14 mouse cellular contexts compared by ENCODE assay signal in the genomic region with DNA sequence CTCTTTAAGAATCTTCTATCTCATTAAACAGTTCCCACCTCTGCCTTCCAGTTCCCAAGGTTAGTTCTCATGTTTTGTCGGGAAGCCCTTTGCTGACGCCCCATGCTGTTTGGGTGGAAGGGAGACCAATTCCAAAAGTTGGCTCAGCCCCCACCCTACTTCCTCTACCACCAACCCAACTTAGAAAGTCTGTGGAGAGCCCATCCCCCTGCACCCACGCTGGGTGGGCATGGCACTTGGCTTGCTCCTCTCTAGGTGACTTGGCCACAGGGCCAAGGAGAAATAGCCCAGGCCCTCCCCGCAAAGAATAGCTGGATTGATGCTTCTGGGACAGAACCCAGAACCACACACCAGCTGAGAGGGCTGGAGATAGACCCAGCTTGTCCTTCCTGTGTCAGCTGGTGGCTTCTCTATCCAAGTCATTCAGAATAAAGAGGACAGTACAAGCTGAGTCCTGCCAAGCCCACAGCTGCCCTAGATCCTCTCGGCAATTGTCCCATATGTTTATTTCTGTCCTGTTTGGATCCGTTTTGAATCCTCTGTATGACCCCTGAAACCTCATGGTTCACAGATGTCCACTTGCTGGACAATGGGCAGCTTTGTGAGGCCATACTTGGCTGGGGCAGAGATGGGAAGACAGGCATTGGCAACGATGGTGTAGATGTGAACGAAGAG. TPM values are rescaled to one million over a fixed set of nuclear protein-coding genes. Genes with fewer than 3 reads are reported as not detected.
A peak's percentile ranks its signal among the peaks of the same experiment; 100 is the strongest.
DNase-seq lines count a peak whose midpoint lies in the region; ATAC-seq and TF ChIP-seq lines count a peak whose summit lies in the region.
"Had no signal": no experiment of that assay in that cellular context is flagged by ENCODE, and none has a peak within 500 bp of the region (broad histone marks: within the 10 kb centered on the region; RNA-seq: fewer than 3 reads in every experiment).

No protein-coding gene starts in this region.

- no peak for TF ChIP-seq CTCF in gastrocnemius, adult 2 months (IDR thresholded peaks at IDR 0.05)

- H3K9me3 ChIP-seq in liver, embryonic 11.5 days (ENCODE audit: control insufficient read depth, low read length): no peaks in the 10 kb centered on the region
- H3K9me3 ChIP-seq in liver, embryonic 15.5 days (replicated peaks): no peaks in the 10 kb centered on the region
- no peaks in the 10 kb centered on the region for H3K9me3 ChIP-seq in forebrain, embryonic 16.5 days (ENCODE audit: control insufficient read depth, low read length)

- H3K4me1 ChIP-seq in liver, embryonic 11.5 days (replicated peaks; ENCODE audit: control insufficient read depth, insufficient read depth, low read length): peaks cover 12% of the 10 kb centered on the region
- peaks cover 49% of the 10 kb centered on the region for H3K4me1 ChIP-seq in liver, embryonic 15.5 days (replicated peaks)
- H3K4me1 ChIP-seq in forebrain, embryonic 16.5 days (replicated peaks; ENCODE audit: control insufficient read depth, insufficient read depth, low read length): no peaks in the 10 kb centered on the region

- no peak overlapping the region for H3K9ac ChIP-seq in liver, embryonic 11.5 days (ENCODE audit: low read depth, low read length)
- H3K9ac ChIP-seq in liver, embryonic 15.5 days: no peak overlapping the region
- H3K9ac ChIP-seq in forebrain, embryonic 16.5 days (replicated peaks; ENCODE audit: low read depth, low read length): no peak overlapping the region

- no peak for ATAC-seq in liver, embryonic 11.5 days (replicated peaks; ENCODE audit: low FRiP score)
- no peak for ATAC-seq in liver, embryonic 15.5 days (ENCODE audit: insufficient read depth)
- no peak for ATAC-seq in forebrain, embryonic 16.5 days

- H3K27ac ChIP-seq in gastrocnemius, adult 2 months: no peak overlapping the region
- no peak overlapping the region for H3K27ac ChIP-seq in liver, embryonic 11.5 days (ENCODE audit: low read depth, low read length)
- H3K27ac ChIP-seq in liver, embryonic 15.5 days (replicated peaks): no peak overlapping the region
- no peak overlapping the region for H3K27ac ChIP-seq in forebrain, embryonic 16.5 days (ENCODE audit: low read length)

- no peaks in the 10 kb centered on the region for H3K36me3 ChIP-seq in liver, embryonic 11.5 days (ENCODE audit: control insufficient read depth, insufficient read depth, low read length)
- no peaks in the 10 kb centered on the region for H3K36me3 ChIP-seq in liver, embryonic 15.5 days (replicated peaks)
- no peaks in the 10 kb centered on the region for H3K36me3 ChIP-seq in forebrain, embryonic 16.5 days (ENCODE audit: control insufficient read depth, insufficient read depth)

- no peaks in the 10 kb centered on the region; the same call in 1 of the 2 replicates for H3K27me3 ChIP-seq in liver, embryonic 11.5 days (replicated peaks; ENCODE audit: control insufficient read depth, insufficient read depth, low read length)
- 0 out of 2 replicates have a peak, but pooled peaks cover 16% of the 10 kb centered on the region for H3K27me3 ChIP-seq in liver, embryonic 15.5 days
- peaks cover 2% of the 10 kb centered on the region; the same call in 1 of the 2 replicates for H3K27me3 ChIP-seq in forebrain, embryonic 16.5 days (replicated peaks; ENCODE audit: control insufficient read depth, insufficient read depth, low read length)
- H3K27me3 ChIP-seq: CH12.LX had no signal

- peak; percentile 26 for DNase-seq in gastrocnemius, postnatal 14 days
- no peak for DNase-seq in gastrocnemius, adult 2 months
- DNase-seq in liver, embryonic 11.5 days (ENCODE audit: low spot score): no peak
- DNase-seq in liver: no peak
- DNase-seq in heart, postnatal 10 days: peak; percentile 50 to 57
- DNase-seq in testis, postnatal 10 days (ENCODE audit: low spot score): no peak
- DNase-seq: kidney, adult 2 months had no signal

- H3K4me2 ChIP-seq in liver, embryonic 11.5 days: peak overlapping the region; percentile 16; the same call in 1 of the 2 replicates
- peak overlapping the region; percentile 77 for H3K4me2 ChIP-seq in liver, embryonic 15.5 days
- H3K4me2 ChIP-seq in forebrain, embryonic 16.5 days (ENCODE audit: low read length): no peak overlapping the region

- WGBS in liver, embryonic 11.5 days: 65% methylated on average over 8 of the region's 8 CpGs
- WGBS in liver, embryonic 15.5 days (ENCODE audit: insufficient replicate concordance): 61% methylated on average over 8 of the region's 8 CpGs
- WGBS in forebrain, embryonic 16.5 days: 76% methylated on average over 8 of the region's 8 CpGs

- intact Hi-C loops in gastrocnemius, postnatal 14 days (cut with DNase I; ENCODE audit: low total_unique reads): no loop called here
- intact Hi-C loops in gastrocnemius, adult 2 months (cut with DNase I): no loop called here
- intact Hi-C loops in heart, postnatal 10 days (cut with DNase I): no loop called here

- no peak overlapping the region for H3K4me3 ChIP-seq in gastrocnemius, adult 2 months
- H3K4me3 ChIP-seq in liver, embryonic 11.5 days (ENCODE audit: low read depth, low read length): no peak overlapping the region
- peak overlapping the region; percentile 54 for H3K4me3 ChIP-seq in liver, embryonic 15.5 days (replicated peaks)
- no peak overlapping the region for H3K4me3 ChIP-seq in forebrain, embryonic 16.5 days (replicated peaks; ENCODE audit: low read length)

RNA-seq across cellular contexts. Expression of a gene that starts 1.6 kb away (rescaled TPM):
- under 1 TPM; 0.22 to 0.29 TPM for total RNA-seq in gastrocnemius, postnatal 14 days (2021)
- total RNA-seq in gastrocnemius, adult 2 months (2021): under 1 TPM in 1 of 2 experiments, not detected in 1; 0.20 TPM
- 1.2 and 1.9 TPM in 2 replicates for polyA plus RNA-seq in liver, embryonic 11.5 days (2014; fragmentation: Nextera tagmentation; extraction: Ambion mirVana)
- under 1 TPM; 0.60 to 0.74 TPM for total RNA-seq in heart, postnatal 10 days (2021)
- polyA plus RNA-seq in liver, embryonic 15.5 days (2015; fragmentation: Nextera tagmentation; extraction: Ambion mirVana): 2.2 and 2.9 TPM in 2 replicates
- polyA plus RNA-seq in forebrain, embryonic 16.5 days (2015; fragmentation: Nextera tagmentation; extraction: Ambion mirVana): 0.71 and 1.4 TPM in 2 replicates

RNA-seq across cellular contexts. Expression of a gene that starts 8.6 kb away (rescaled TPM):
- 10 to 100 TPM; 32.2 to 34.6 TPM for total RNA-seq in gastrocnemius, postnatal 14 days (2021)
- total RNA-seq in gastrocnemius, adult 2 months (2021): 10 to 100 TPM; 36.7 to 42.3 TPM
- polyA plus RNA-seq in liver, embryonic 11.5 days (2014; fragmentation: Nextera tagmentation; extraction: Ambion mirVana): 120 and 121 TPM in 2 replicates
- total RNA-seq in heart, postnatal 10 days (2021): 10 to 100 TPM; 56.7 to 58.2 TPM
- polyA plus RNA-seq in liver, embryonic 15.5 days (2015; fragmentation: Nextera tagmentation; extraction: Ambion mirVana): 58.8 and 62.1 TPM in 2 replicates
- polyA plus RNA-seq in forebrain, embryonic 16.5 days (2015; fragmentation: Nextera tagmentation; extraction: Ambion mirVana): 56.3 and 59.7 TPM in 2 replicates

RNA-seq across cellular contexts. Expression of a gene that starts 26.8 kb away (rescaled TPM):
- total RNA-seq in gastrocnemius, postnatal 14 days (2021): not detected
- total RNA-seq in gastrocnemius, adult 2 months (2021): not detected
- not detected in 2 replicates for polyA plus RNA-seq in liver, embryonic 11.5 days (2014; fragmentation: Nextera tagmentation; extraction: Ambion mirVana)
- not detected for total RNA-seq in heart, postnatal 10 days (2021)
- polyA plus RNA-seq in liver, embryonic 15.5 days (2015; fragmentation: Nextera tagmentation; extraction: Ambion mirVana): not detected in 2 replicates
- polyA plus RNA-seq in forebrain, embryonic 16.5 days (2015; fragmentation: Nextera tagmentation; extraction: Ambion mirVana): 0.27 TPM in 1 of 2 replicates, not detected in the other
- total RNA-seq: CH12.LX; heart, postnatal 36 days had no signal
- polyA plus RNA-seq: lung, embryonic 16.5 days had no signal

RNA-seq across cellular contexts. Expression of a gene that starts 41.5 kb away (rescaled TPM):
- total RNA-seq in gastrocnemius, postnatal 14 days (2021): 1 to 10 TPM; 3.0 to 3.4 TPM
- total RNA-seq in gastrocnemius, adult 2 months (2021): not detected
- polyA plus RNA-seq in liver, embryonic 11.5 days (2014; fragmentation: Nextera tagmentation; extraction: Ambion mirVana): 15.6 and 16.4 TPM in 2 replicates
- total RNA-seq in heart, postnatal 10 days (2021): 1 to 10 TPM; 7.0 to 7.3 TPM
- polyA plus RNA-seq in liver, embryonic 15.5 days (2015; fragmentation: Nextera tagmentation; extraction: Ambion mirVana): 28.8 and 33.6 TPM in 2 replicates
- 22.1 and 23.9 TPM in 2 replicates for polyA plus RNA-seq in forebrain, embryonic 16.5 days (2015; fragmentation: Nextera tagmentation; extraction: Ambion mirVana)

RNA-seq across cellular contexts. Expression of a gene that starts 43.9 kb away (rescaled TPM):
- not detected for total RNA-seq in gastrocnemius, postnatal 14 days (2021)
- total RNA-seq in gastrocnemius, adult 2 months (2021): not detected
- polyA plus RNA-seq in liver, embryonic 11.5 days (2014; fragmentation: Nextera tagmentation; extraction: Ambion mirVana): not detected in 2 replicates
- not detected for total RNA-seq in heart, postnatal 10 days (2021)
- not detected in 2 replicates for polyA plus RNA-seq in liver, embryonic 15.5 days (2015; fragmentation: Nextera tagmentation; extraction: Ambion mirVana)
- 0.43 and 0.84 TPM in 2 replicates for polyA plus RNA-seq in forebrain, embryonic 16.5 days (2015; fragmentation: Nextera tagmentation; extraction: Ambion mirVana)
- total RNA-seq: CH12.LX; heart, postnatal 36 days; left cerebral cortex, adult 8-10 months had no signal
- polyA plus RNA-seq: kidney, adult 2 months; lung, embryonic 16.5 days; stomach, embryonic 16.5 days had no signal

Comparison
In these comparisons a context has a peak if more than half of its experiments do, and no peak if none do; other contexts are left out.
1. DNase-seq: peak in gastrocnemius, postnatal 14 days (single experiment) and heart, postnatal 10 days (2 of 2); none in gastrocnemius, adult 2 months (single experiment), liver, embryonic 11.5 days (single experiment), liver (single experiment) and testis, postnatal 10 days (single experiment).